Mouse (Mus musculus) stomach, postnatal 0 days (tissue): ENCODE data around the gene Rbm28.

Experiments used
- CTCF ChIP-seq: IDR thresholded peaks from 2 replicates; pipeline ENCODE4 v1.5.1; 2016; ENCODE audit warnings: antibody characterized with exemption, low read depth, mild to moderate bottlenecking, moderate library complexity
- EP300 ChIP-seq: optimal IDR thresholded peaks from 2 replicates; pipeline ENCODE3; 2016; ENCODE audit warnings: antibody characterized with exemption

- TF ChIP-seq CTCF (no peak), EP300 (no peak)
These were observed 36.5 kb upstream of the Rbm28 start for GRCm38 (mm10) chr6:29201341-29201740.
